Mouse (Mus musculus) common myeloid progenitor, adult 5-6 weeks (primary cell): ENCODE measurements around the gene Gm10340. TPM values are rescaled to one million over a fixed set of nuclear protein-coding genes. Genes with fewer than 3 reads are reported as not detected.
"Not testable (repeated sequence)": the region's sequence is repeated elsewhere in the genome, so short reads cannot be mapped to it uniquely, and the experiment has no call there.

Source experiments
- ATAC-seq: replicated peaks from 2 replicates; pipeline ENCODE4 v1.8.0; 2016; ENCODE audit warnings: low read depth, mild to moderate bottlenecking, moderate TSS enrichment, inconsistent platforms; ENCODE audit not compliant: poor library complexity, severe bottlenecking
- total RNA-seq: library from RNA; stranded (forward); fragments of 200-1000, 187-1606 nt; gene quantifications from 2 replicates; pipeline ENCODE4 v1.2.3, GENCODE M21; 2017

The Gm10340 gene
- 1.2 TPM in 1 of 2 replicates, not detected in the other for total RNA-seq

- not testable (repeated sequence) for ATAC-seq
Measured at GRCm38 (mm10) chr14:3133697-3134096, at the start of gene Gm10340. TSS of gene Gm10340 (plus strand) at chr14:3133997.

GRCm38 (mm10) chr14:3116051-3116450, 17.7 kb upstream of the Gm10340 start:
- not testable (repeated sequence) for ATAC-seq

- ATAC-seq, result not testable (repeated sequence)
Measured at GRCm38 (mm10) chr14:3187955-3188354, 54.2 kb downstream of the Gm10340 start, which contains the start of gene Gm5795. TSS of gene Gm5795 (plus strand) at chr14:3188255.

Other genes starting within 250 kb of the Gm10340 start
- gene Gm2888, start 104.0 kb upstream of the Gm10340 start, total RNA-seq, result not detected in 2 replicates
- gene Gm2897, start 84.7 kb upstream of the Gm10340 start, total RNA-seq, result 1.4 TPM in 1 of 2 replicates, not detected in the other
- not detected in 2 replicates for gene Gm5795, start 54.3 kb downstream of the Gm10340 start, total RNA-seq
- not detected in 2 replicates for gene D830030K20Rik, start 74.5 kb downstream of the Gm10340 start, total RNA-seq
- gene Gm2956, start 198.6 kb downstream of the Gm10340 start, total RNA-seq, result 1.1 TPM in 1 of 2 replicates, not detected in the other